Mouse (Mus musculus) liver, embryonic 15.5 days (tissue): ENCODE measurements around the gene Zfp622. TPM values are rescaled to one million over a fixed set of nuclear protein-coding genes. Genes with fewer than 3 reads are reported as not detected.

ENCODE experiments used
- ATAC-seq: fragments of 200-750 bp; cut with Nextera tagmentation; 2 replicates; pipeline ENCODE4 v1.8.0; 2017; ENCODE audit warnings: moderate number of reproducible peaks, mild to moderate bottlenecking, moderate library complexity; ENCODE audit not compliant: insufficient read depth
- H3K27ac ChIP-seq: fragments of 300-500 bp; sonication (generic); replicated peaks from 2 replicates; pipeline ENCODE4 v1.5.1; 2015; ENCODE audit warnings: mild to moderate bottlenecking, inconsistent platforms
- H3K27me3 ChIP-seq: fragments of 300-500 bp; sonication (generic); 2 replicates; pipeline ENCODE4 v1.6.1; 2015; ENCODE audit warnings: mild to moderate bottlenecking, inconsistent platforms
- H3K36me3 ChIP-seq: fragments of 300-500 bp; sonication (generic); replicated peaks from 2 replicates; pipeline ENCODE4 v1.6.1; 2015; ENCODE audit warnings: moderate library complexity, mild to moderate bottlenecking, inconsistent platforms
- H3K4me1 ChIP-seq: fragments of 300-500 bp; sonication (generic); replicated peaks from 2 replicates; pipeline ENCODE4 v1.6.1; 2015; ENCODE audit warnings: inconsistent platforms
- H3K4me2 ChIP-seq: fragments of 300-500 bp; sonication (generic); 2 replicates; pipeline ENCODE4 v1.6.1; 2015; ENCODE audit warnings: moderate library complexity, mild to moderate bottlenecking, inconsistent platforms
- H3K4me3 ChIP-seq: fragments of 300-500 bp; sonication (generic); replicated peaks from 2 replicates; pipeline ENCODE4 v1.5.1; 2015; ENCODE audit warnings: mild to moderate bottlenecking, inconsistent platforms
- H3K9ac ChIP-seq: fragments of 300-500 bp; sonication (generic); 2 replicates; pipeline ENCODE4 v1.6.1; 2015; ENCODE audit warnings: moderate library complexity, mild to moderate bottlenecking, inconsistent platforms
- H3K9me3 ChIP-seq: fragments of 300-500 bp; sonication (generic); replicated peaks from 2 replicates; pipeline ENCODE4 v1.6.1; 2016; ENCODE audit warnings: inconsistent platforms
- WGBS: fragments of 180-500 bp; shearing (Covaris S2); methylation state at CpG from one replicate; pipeline ENCODE4 v1.1.7; 2015; ENCODE audit warnings: mixed read lengths; ENCODE audit not compliant: insufficient replicate concordance; 5-methylcytosine and 5-hydroxymethylcytosine counted together
- polyA plus RNA-seq: library from polyadenylated mRNA; unstranded; fragments of >200 nt; fragmentation: Nextera tagmentation; extraction: Ambion mirVana; gene quantifications from 2 replicates; pipeline ENCODE4 v1.2.1, GENCODE M21; 2015

Gene Zfp622
- polyA plus RNA-seq = 11.6 and 12.1 TPM in 2 replicates

- peaks cover 28% of the 10 kb centered on the region for H3K4me1 ChIP-seq
- peak within 1 kb of the TSS; percentile 88 for H3K4me2 ChIP-seq
- peak within 1 kb of the TSS; percentile 94 for H3K27ac ChIP-seq
- no peaks in the 10 kb centered on the region for H3K9me3 ChIP-seq
- WGBS = under 1% methylated on average over 57 of the region's 57 CpGs
- H3K27me3 ChIP-seq = no peaks in the 10 kb centered on the region
- ATAC-seq = peak; percentile 96
- H3K9ac ChIP-seq = peak within 1 kb of the TSS; percentile 87
- H3K36me3 ChIP-seq = peaks cover 23% of the 10 kb centered on the region
- H3K4me3 ChIP-seq = peak within 1 kb of the TSS; percentile 97
Observed at GRCm38 (mm10) chr15:25984067-25984733, at the start of gene Zfp622. Zfp622 (plus strand) TSS chr15:25984366.

DNA sequence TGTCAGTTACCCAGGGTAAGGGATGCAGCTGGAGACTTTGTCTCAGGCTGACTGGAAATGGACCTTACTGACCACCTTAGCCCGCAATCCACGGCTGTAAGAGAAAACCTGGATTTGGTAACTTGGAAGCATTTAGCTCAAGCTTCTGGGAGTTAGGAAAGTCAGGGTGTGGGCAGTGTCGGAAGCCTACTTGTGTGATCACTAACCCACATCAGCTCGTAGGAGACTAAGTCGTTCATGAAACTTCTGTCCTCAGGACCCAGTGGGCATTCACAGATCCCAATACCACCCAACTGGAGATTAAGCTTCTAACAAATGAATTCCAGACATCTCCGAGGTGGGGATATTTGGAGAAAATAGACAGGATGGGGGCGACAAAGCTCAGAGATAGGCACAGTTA lies 49.8 kb upstream of the Zfp622 start:
- Histone ChIP-seq H3K4me1 (peaks cover 17% of the 10 kb centered on the region), H3K9ac (no peak overlapping the region)
- no peak for ATAC-seq

DNA sequence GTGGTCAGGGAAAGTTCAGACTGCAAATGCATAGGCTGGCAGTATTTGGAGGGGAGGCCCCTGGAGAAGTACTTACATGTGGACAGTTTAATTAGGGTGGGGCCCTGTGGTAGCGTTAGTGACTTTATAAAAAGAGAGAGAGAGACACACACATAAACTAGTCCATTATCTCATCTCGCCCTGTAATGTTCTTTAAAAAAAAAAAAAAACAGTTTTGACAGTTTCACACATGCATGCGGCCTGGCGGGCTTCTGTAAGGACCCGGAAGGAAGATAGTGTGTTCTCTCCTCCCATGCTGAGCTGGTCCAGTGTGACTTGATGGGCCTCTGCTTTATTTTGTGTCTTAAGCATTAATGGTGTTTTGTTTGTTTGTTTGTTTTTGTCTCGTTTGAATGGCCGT lies 45.7 kb upstream of the Zfp622 start:
- ATAC-seq = no peak
- no peaks in the 10 kb centered on the region for H3K36me3 ChIP-seq
- no peak overlapping the region for H3K9ac ChIP-seq
- peaks cover 6% of the 10 kb centered on the region; the same call in 1 of the 2 replicates for H3K4me1 ChIP-seq
- 68% methylated on average over 7 of the region's 7 CpGs for WGBS
- H3K27me3 ChIP-seq = no peaks in the 10 kb centered on the region
- H3K9me3 ChIP-seq = no peaks in the 10 kb centered on the region
- no peak overlapping the region for H3K4me2 ChIP-seq
- H3K27ac ChIP-seq = no peak overlapping the region
- H3K4me3 ChIP-seq = no peak overlapping the region

More for the DNA sequence above, 49.8 kb upstream of the Zfp622 start:
- no peaks in the 10 kb centered on the region for H3K36me3 ChIP-seq
- no peak overlapping the region for H3K4me2 ChIP-seq
- no peak overlapping the region for H3K27ac ChIP-seq
- H3K27me3 ChIP-seq = no peaks in the 10 kb centered on the region
- H3K4me3 ChIP-seq = no peak overlapping the region
- no peaks in the 10 kb centered on the region for H3K9me3 ChIP-seq
- WGBS = 67% methylated on average over 7 of the region's 7 CpGs

GRCm38 (mm10) chr15:25940397-25941377 lies 43.5 kb upstream of the Zfp622 start:
- H3K9me3 ChIP-seq = no peaks in the 10 kb centered on the region
- no peaks in the 10 kb centered on the region for H3K36me3 ChIP-seq
- peak overlapping the region; percentile 36 for H3K4me3 ChIP-seq
- 39% methylated on average over 24 of the region's 24 CpGs for WGBS
- peak; percentile 62 for ATAC-seq
- H3K9ac ChIP-seq = no peak overlapping the region
- no peaks in the 10 kb centered on the region for H3K27me3 ChIP-seq
- H3K4me2 ChIP-seq = peak overlapping the region; percentile 43
- H3K27ac ChIP-seq = peak overlapping the region; percentile 55; the same call in 1 of the 2 replicates
- 0 out of 2 replicates have a peak, but pooled peaks cover 2% of the 10 kb centered on the region for H3K4me1 ChIP-seq

DNA sequence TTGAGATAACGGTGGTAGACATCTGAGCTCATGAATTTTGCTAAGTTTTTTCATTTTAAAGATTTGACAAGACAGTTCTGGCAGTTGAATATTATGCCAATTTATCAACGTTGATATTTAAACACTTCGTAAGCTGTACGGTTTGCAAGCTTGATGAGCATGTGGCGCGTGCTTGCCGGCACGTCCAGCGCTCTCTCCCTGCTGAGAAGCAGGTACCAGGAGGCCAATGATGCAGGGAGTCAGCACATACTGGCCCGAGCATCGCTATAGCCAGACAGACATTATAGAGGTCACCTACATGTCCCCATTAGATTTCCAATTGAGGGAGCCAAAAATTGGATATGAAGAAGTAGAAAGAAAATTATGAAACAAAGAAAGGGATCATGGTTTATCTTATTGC lies 42.7 kb upstream of the Zfp622 start:
- Histone ChIP-seq H3K4me1 (0 out of 2 replicates have a peak, but pooled peaks cover 2% of the 10 kb centered on the region), H3K4me3 (no peak overlapping the region), H3K9me3 (no peaks in the 10 kb centered on the region), H3K36me3 (no peaks in the 10 kb centered on the region), H3K27me3 (no peaks in the 10 kb centered on the region), H3K4me2 (no peak overlapping the region), H3K27ac (no peak overlapping the region), H3K9ac (no peak overlapping the region)
- ATAC-seq = no peak
- WGBS = 75% methylated on average over 11 of the region's 11 CpGs

GRCm38 (mm10) chr15:25942415-25942814 lies 41.8 kb upstream of the Zfp622 start:
- Histone ChIP-seq H3K27ac (no peak overlapping the region), H3K9me3 (no peaks in the 10 kb centered on the region), H3K4me3 (no peak overlapping the region), H3K4me2 (no peak overlapping the region), H3K27me3 (no peaks in the 10 kb centered on the region), H3K36me3 (no peaks in the 10 kb centered on the region), H3K4me1 (0 out of 2 replicates have a peak, but pooled peaks cover 2% of the 10 kb centered on the region), H3K9ac (no peak overlapping the region)
- 39% methylated on average over 4 of the region's 4 CpGs for WGBS
- ATAC-seq = no peak

DNA sequence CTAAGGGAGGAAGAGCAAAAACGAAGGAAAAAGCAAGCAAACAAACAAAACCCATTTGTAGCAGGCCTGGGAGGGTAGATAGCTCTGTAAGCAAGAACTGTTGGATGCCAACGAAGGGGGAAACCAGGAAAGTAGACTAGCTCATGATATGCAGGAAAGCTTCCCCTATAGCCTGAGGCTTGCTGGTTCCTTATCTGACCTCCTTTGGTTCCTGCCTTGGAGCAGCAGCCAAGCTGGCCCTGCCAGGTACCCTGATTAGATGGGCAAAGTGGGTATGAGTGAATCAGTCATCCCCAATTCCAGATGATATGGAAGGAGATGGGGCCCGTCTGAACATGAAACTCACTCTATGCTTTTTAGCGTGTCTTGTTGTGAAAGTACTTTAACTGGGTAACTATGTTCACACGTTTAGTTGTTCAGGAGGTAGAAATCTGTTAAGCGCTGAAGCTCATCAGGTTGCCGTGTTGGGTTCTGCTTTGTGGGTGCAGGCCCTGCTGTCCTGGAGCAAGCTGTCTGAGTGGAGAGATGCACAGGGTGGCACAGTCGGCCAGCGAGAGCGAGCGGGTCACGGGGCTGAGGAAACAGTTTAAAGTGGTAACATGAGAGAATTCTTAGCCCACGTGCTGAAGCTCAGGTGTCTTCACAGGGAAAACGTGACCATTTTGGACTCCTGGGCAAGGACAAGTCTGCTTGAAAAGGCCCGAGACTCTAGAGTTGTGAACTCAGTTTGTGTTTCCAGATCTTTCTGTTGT lies 40.6 kb upstream of the Zfp622 start:
- Histone ChIP-seq H3K36me3 (no peaks in the 10 kb centered on the region), H3K9me3 (no peaks in the 10 kb centered on the region), H3K4me2 (no peak overlapping the region), H3K27ac (no peak overlapping the region), H3K9ac (no peak overlapping the region), H3K4me3 (no peak overlapping the region), H3K4me1 (0 out of 2 replicates have a peak, but pooled peaks cover 2% of the 10 kb centered on the region), H3K27me3 (no peaks in the 10 kb centered on the region)
- no peak for ATAC-seq
- WGBS = 62% methylated on average over 15 of the region's 15 CpGs

DNA sequence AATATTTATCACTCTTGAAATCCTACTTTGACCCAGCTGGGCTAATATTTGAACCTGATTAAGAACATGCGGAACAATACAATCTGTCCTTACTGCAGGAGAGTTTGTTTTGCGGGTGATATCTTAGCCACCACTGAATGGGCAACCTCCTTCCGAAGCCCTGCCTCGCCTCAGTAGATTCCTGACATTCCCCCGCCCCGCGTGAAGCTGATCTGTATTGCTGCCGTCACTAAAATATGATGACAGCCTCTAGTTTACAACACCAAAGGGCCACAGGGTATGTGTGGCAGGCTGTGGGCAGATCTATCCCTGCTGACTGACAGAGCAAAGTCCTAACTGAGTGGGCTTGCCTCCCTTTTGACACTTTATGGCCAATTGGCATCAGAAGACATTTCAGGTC lies 38.9 kb upstream of the Zfp622 start:
- Histone ChIP-seq H3K36me3 (no peaks in the 10 kb centered on the region), H3K4me2 (no peak overlapping the region), H3K4me3 (no peak overlapping the region), H3K27ac (no peak overlapping the region), H3K27me3 (no peaks in the 10 kb centered on the region), H3K4me1 (0 out of 2 replicates have a peak, but pooled peaks cover 2% of the 10 kb centered on the region), H3K9me3 (no peaks in the 10 kb centered on the region), H3K9ac (no peak overlapping the region)
- ATAC-seq = no peak
- WGBS = 65% methylated on average over 8 of the region's 8 CpGs

- ATAC-seq = no peak
- Histone ChIP-seq H3K4me2 (no peak overlapping the region), H3K4me3 (no peak overlapping the region), H3K9ac (no peak overlapping the region), H3K9me3 (no peaks in the 10 kb centered on the region), H3K27ac (no peak overlapping the region), H3K27me3 (no peaks in the 10 kb centered on the region), H3K36me3 (no peaks in the 10 kb centered on the region), H3K4me1 (no peaks in the 10 kb centered on the region)
- WGBS = 77% methylated on average over 7 of the region's 7 CpGs
Observed at GRCm38 (mm10) chr15:25946482-25946881, 37.7 kb upstream of the Zfp622 start.

DNA sequence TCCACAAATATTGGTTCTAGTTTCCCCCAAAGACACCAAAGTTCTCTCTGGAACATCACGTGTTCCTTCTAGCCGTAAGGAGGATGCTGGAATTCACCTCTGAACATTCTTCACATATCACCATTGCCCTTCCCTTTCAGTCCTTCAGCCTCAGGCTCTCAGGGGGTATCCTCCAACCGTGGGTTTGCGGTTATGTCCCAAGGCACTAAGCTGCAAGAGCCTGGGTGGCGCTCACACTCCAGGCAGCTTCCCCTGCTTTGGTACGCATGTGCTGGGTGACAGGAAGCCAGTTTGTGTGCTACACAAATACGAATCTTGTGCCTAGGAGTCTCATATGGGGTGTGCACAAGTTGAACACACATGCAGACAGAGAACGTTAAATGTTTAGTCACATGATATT lies 36.8 kb upstream of the Zfp622 start:
- no peak overlapping the region for H3K9ac ChIP-seq
- no peak for ATAC-seq
- H3K4me2 ChIP-seq = no peak overlapping the region
- H3K27ac ChIP-seq = no peak overlapping the region
- no peaks in the 10 kb centered on the region for H3K4me1 ChIP-seq
- no peaks in the 10 kb centered on the region for H3K36me3 ChIP-seq
- H3K27me3 ChIP-seq = no peaks in the 10 kb centered on the region
- H3K4me3 ChIP-seq = no peak overlapping the region
- no peaks in the 10 kb centered on the region for H3K9me3 ChIP-seq
- 60% methylated on average over 8 of the region's 8 CpGs for WGBS
